Mouse (Mus musculus): ENCODE data around the gene Dpf3.

The Dpf3 gene

GRCm38 (mm10) chr12:83340960-83341359 is 146.6 kb downstream of the Dpf3 start:
- DNase-seq (ENCODE audit: low spot score in 2 of 2): no peak

GRCm38 (mm10) chr12:83338345-83338744 is 149.2 kb downstream of the Dpf3 start:
- DNase-seq (ENCODE audit: low spot score in 2 of 2): no peak

- no peak for DNase-seq (ENCODE audit: low spot score in 2 of 2)
Observed at GRCm38 (mm10) chr12:83337776-83338149, 149.8 kb downstream of the Dpf3 start.

- no peak for DNase-seq (ENCODE audit: low spot score in 2 of 2)
Observed at GRCm38 (mm10) chr12:83337077-83337775, 150.3 kb downstream of the Dpf3 start.

- no peak for DNase-seq (ENCODE audit: low spot score in 2 of 2)
Observed at GRCm38 (mm10) chr12:83330056-83330455, 157.5 kb downstream of the Dpf3 start.

GRCm38 (mm10) chr12:83328899-83329298 is 158.6 kb downstream of the Dpf3 start:
- DNase-seq (ENCODE audit: low spot score in 2 of 2): no peak

- no peak for DNase-seq (ENCODE audit: low spot score in 2 of 2)
Observed at GRCm38 (mm10) chr12:83328491-83328890, 159.0 kb downstream of the Dpf3 start.

GRCm38 (mm10) chr12:83327451-83327850 is 160.1 kb downstream of the Dpf3 start:
- DNase-seq (ENCODE audit: low spot score in 2 of 2): no peak

GRCm38 (mm10) chr12:83320725-83321124 is 166.8 kb downstream of the Dpf3 start:
- DNase-seq (ENCODE audit: low spot score in 2 of 2): no peak

- no peak for DNase-seq (ENCODE audit: low spot score in 2 of 2)
Observed at GRCm38 (mm10) chr12:83317646-83318443, 169.7 kb downstream of the Dpf3 start.

- DNase-seq (ENCODE audit: low spot score in 2 of 2): no peak
Observed at GRCm38 (mm10) chr12:83314666-83315065, 172.8 kb downstream of the Dpf3 start.

- no peak for DNase-seq (ENCODE audit: low spot score in 2 of 2)
Observed at GRCm38 (mm10) chr12:83312818-83313217, 174.7 kb downstream of the Dpf3 start.

GRCm38 (mm10) chr12:83310567-83310966 is 176.9 kb downstream of the Dpf3 start:
- DNase-seq (ENCODE audit: low spot score in 2 of 2): no peak

- DNase-seq (ENCODE audit: low spot score in 2 of 2): no peak
Observed at GRCm38 (mm10) chr12:83309031-83309804, 178.3 kb downstream of the Dpf3 start.

- no peak for DNase-seq (ENCODE audit: low spot score in 2 of 2)
Observed at GRCm38 (mm10) chr12:83308627-83309026, 178.9 kb downstream of the Dpf3 start.

- DNase-seq (ENCODE audit: low spot score in 2 of 2): no peak
Observed at GRCm38 (mm10) chr12:83303221-83303620, 184.3 kb downstream of the Dpf3 start.

- DNase-seq (ENCODE audit: low spot score in 2 of 2): no peak
Observed at GRCm38 (mm10) chr12:83302320-83303153, 185.0 kb downstream of the Dpf3 start.

- DNase-seq (ENCODE audit: low spot score in 2 of 2): no peak
Observed at GRCm38 (mm10) chr12:83301616-83302319, 185.7 kb downstream of the Dpf3 start.

GRCm38 (mm10) chr12:83298358-83298757 is 189.2 kb downstream of the Dpf3 start:
- no peak for DNase-seq (ENCODE audit: low spot score in 2 of 2)

- DNase-seq (ENCODE audit: low spot score in 2 of 2): no peak
Observed at GRCm38 (mm10) chr12:83295031-83295430, 192.5 kb downstream of the Dpf3 start.

GRCm38 (mm10) chr12:83291915-83292314 is 195.6 kb downstream of the Dpf3 start:
- DNase-seq (ENCODE audit: low spot score in 2 of 2): no peak

All from frontal cortex, postnatal 25 days (tissue).